Mouse (Mus musculus): ENCODE data around the gene Zdhhc14.
A peak's percentile ranks its signal among the peaks of the same experiment; 100 is the strongest.

Gene Zdhhc14

GRCm38 (mm10) chr17:5785238-5785637 is 292.9 kb downstream of the Zdhhc14 start:
- no peak for DNase-seq (ENCODE audit: low spot score)

DNA sequence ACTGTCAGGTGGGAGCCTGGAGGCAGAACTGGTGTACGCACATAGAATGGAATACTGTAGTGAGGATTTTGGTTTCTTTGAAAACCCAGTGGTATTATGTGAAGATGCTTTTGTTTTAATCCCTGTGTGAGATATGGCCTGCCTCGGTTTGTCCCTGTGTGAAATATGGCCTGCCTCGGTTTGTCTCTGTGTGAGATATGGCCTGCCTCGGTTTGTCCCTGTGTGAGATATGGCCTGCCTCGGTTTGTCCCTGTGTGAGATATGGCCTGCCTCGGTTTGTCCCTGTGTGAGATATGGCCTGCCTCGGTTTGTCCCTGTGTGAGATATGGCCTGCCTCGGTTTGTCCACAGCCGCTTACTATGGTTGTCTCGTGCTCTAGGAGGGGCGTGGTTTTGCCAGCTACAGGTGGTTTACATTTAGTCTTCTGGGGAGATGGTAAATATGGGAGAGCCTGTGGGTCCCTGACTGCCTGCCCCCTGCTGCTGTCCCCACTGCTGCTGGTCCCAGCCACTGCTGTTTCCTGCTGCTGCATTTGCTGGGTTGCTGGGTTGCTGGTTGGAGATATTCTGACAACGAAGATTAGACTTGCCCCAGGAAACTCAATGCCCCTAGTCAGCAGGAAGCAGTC is 299.9 kb downstream of the Zdhhc14 start:
- DNase-seq (ENCODE audit: low spot score): no peak

DNA sequence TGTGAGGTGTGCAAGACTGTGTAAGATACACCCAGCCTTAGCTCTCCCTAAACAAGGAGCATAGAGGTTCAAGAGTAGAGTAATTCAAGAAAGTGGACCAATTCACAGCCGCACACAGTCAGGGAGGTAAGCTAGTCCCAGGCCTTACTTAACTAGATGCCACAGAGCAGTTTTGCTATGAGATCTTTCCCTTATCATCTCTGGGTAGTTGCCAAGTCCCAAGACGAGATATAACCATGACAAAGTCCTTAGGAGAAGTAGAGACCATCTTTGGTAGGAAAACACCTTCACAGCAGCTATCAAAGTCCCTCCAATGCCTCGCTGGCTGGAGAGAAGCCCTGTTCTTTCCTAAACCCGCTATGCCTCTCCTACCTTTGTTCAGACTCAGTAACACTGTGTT is 301.2 kb downstream of the Zdhhc14 start:
- DNase-seq (ENCODE audit: low spot score): no peak

DNA sequence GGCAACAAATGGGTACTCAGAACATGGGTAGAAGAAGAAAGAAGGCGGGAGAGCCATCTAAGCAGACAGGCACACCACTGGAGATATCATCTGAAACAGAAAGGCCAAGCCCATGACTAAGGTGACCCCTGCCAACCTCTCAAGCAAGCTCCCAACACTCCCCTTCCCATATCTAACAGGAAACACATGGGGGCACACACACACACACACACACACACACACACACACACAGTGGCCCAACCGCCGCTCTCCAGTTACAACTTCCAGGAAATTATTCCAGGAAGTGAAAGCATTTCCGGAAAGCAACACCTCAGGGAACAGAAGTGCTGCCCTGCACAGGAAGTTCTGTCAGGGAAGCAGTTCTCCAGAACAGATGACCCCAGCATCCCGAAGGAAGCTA is 301.9 kb downstream of the Zdhhc14 start:
- no peak for DNase-seq (ENCODE audit: low spot score)

GRCm38 (mm10) chr17:5795369-5795768 is 303.0 kb downstream of the Zdhhc14 start:
- DNase-seq (ENCODE audit: low spot score): no peak

- DNase-seq (ENCODE audit: low spot score): peak; percentile 69
Observed at GRCm38 (mm10) chr17:5795878-5796277, 303.5 kb downstream of the Zdhhc14 start.

- DNase-seq (ENCODE audit: low spot score): peak; percentile 56
Observed at GRCm38 (mm10) chr17:5797124-5797760, 304.9 kb downstream of the Zdhhc14 start.

DNA sequence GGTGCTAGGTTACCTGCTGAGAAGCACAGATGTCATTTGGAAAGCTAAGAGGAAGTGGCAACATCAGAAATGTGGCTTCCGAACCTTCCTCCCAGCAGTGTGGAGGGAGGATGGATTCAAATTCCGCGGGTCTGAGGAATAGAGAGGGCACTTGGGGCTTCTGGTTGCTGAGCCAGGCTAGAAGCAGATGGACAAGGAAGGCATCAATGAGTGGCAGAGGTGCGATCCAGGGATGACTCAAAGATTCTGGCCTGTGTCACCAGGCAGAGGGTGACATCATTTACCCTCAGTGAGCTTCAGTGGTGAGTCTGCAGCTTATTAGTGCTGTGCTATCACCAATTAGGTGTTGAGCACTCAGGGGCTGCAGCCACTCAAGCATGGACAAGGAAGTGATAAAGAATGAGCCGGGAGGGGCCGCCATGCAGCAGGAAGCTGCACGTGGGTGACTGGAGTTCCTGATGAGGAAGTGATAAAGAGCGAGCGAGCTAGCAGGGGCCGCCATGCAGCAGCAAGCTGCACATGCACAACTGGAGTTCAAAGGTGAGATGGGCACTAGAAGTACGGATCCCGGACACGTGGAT is 306.0 kb downstream of the Zdhhc14 start:
- no peak for DNase-seq (ENCODE audit: low spot score)

DNA sequence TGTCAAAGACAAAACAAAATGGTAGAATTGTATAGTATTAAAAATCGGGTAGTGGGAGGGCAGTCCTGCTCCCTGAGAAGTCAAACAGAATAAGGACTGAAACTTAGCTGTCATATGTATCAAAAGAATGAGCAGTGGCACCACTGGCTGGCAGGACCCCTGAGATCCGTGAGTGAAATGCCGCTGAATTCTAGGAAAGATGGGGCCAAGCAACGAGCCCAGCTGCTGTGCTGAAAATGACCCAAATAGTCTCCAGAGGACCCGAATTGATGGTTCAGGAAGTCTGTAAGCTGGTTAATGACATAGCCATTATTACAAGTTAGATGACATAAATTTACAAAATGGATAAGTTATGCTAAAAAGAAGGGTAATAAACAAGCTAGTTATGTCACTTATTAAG is 306.5 kb downstream of the Zdhhc14 start:
- no peak for DNase-seq (ENCODE audit: low spot score)

GRCm38 (mm10) chr17:5799396-5800021 is 307.2 kb downstream of the Zdhhc14 start:
- no peak for DNase-seq (ENCODE audit: low spot score)

- no peak for DNase-seq (ENCODE audit: low spot score)
Observed at GRCm38 (mm10) chr17:5800254-5800653, 307.9 kb downstream of the Zdhhc14 start.

- DNase-seq (ENCODE audit: low spot score): no peak
Observed at GRCm38 (mm10) chr17:5800824-5801560, 308.6 kb downstream of the Zdhhc14 start.

GRCm38 (mm10) chr17:5801761-5802655 is 309.7 kb downstream of the Zdhhc14 start:
- no peak for DNase-seq (ENCODE audit: low spot score)

DNA sequence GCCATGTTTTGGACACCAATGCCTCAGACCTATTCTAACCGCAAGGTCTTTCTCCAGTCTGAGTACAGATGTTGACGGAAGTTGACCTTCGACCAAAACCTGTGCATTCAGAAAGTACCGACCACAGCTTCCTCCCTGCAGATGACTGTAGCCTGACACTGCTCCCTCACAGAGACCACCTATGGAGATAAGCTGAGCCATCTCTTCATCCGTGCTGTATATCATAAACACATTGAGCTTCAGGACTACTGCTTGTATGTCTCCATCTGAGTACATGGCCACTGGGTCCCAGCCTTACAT is 310.2 kb downstream of the Zdhhc14 start:
- no peak for DNase-seq (ENCODE audit: low spot score)

Data from testis, postnatal 10 days (tissue).